Mouse (Mus musculus): ENCODE results near the gene Cd44. TPM values are rescaled to one million over a fixed set of nuclear protein-coding genes. Genes with fewer than 3 reads are reported as not detected.

The Cd44 gene
- polyA plus RNA-seq, 1 experiment from 2014 or later, result 2.2 TPM

- Histone ChIP-seq H3K36me3 (ENCODE audit: control insufficient read depth, insufficient read depth, low read length) (no peaks in the 10 kb centered on the region), H3K27me3 (ENCODE audit: control insufficient read depth, insufficient read depth, low read length) (no peaks in the 10 kb centered on the region), H3K9me3 (ENCODE audit: control insufficient read depth, low read length) (no peaks in the 10 kb centered on the region), H3K4me2 (ENCODE audit: low read depth) (no peak overlapping the region), H3K27ac (ENCODE audit: low read depth, low read length) (no peak overlapping the region), H3K4me1 (ENCODE audit: control insufficient read depth, insufficient read depth, low read length) (no peaks in the 10 kb centered on the region), H3K9ac (ENCODE audit: low read length) (no peak overlapping the region), H3K4me3 (ENCODE audit: low read depth, low read length) (no peak overlapping the region)
- DNase-seq (ENCODE audit: low spot score), result no peak
- 76% methylated on average over 4 of the region's 4 CpGs for WGBS
- ATAC-seq (ENCODE audit: insufficient read depth, low FRiP score, low TSS enrichment), result no peak
Measured at GRCm38 (mm10) chr2:102785696-102786095, 115.8 kb downstream of the Cd44 start.

- no peak overlapping the region for H3K4me2 ChIP-seq (ENCODE audit: low read depth)
- no peaks in the 10 kb centered on the region; the same call in 1 of the 2 replicates for H3K36me3 ChIP-seq (ENCODE audit: control insufficient read depth, insufficient read depth, low read length)
- H3K27ac ChIP-seq (ENCODE audit: low read depth, low read length), result no peak overlapping the region
- no peak overlapping the region for H3K4me3 ChIP-seq (ENCODE audit: low read depth, low read length)
- WGBS, result 86% methylated on average over 7 of the region's 7 CpGs
- DNase-seq (ENCODE audit: low spot score) (no peak), ATAC-seq (ENCODE audit: insufficient read depth, low FRiP score, low TSS enrichment) (no peak)
- no peak overlapping the region for H3K9ac ChIP-seq (ENCODE audit: low read length)
- H3K9me3 ChIP-seq (ENCODE audit: control insufficient read depth, low read length), result no peaks in the 10 kb centered on the region
- no peaks in the 10 kb centered on the region for H3K4me1 ChIP-seq (ENCODE audit: control insufficient read depth, insufficient read depth, low read length)
- no peaks in the 10 kb centered on the region for H3K27me3 ChIP-seq (ENCODE audit: control insufficient read depth, insufficient read depth, low read length)
Measured at GRCm38 (mm10) chr2:102782751-102783150, 118.7 kb downstream of the Cd44 start.

GRCm38 (mm10) chr2:102778208-102778607 is 123.3 kb downstream of the Cd44 start:
- H3K9ac ChIP-seq (ENCODE audit: low read length), result no peak overlapping the region
- ATAC-seq (ENCODE audit: insufficient read depth, low FRiP score, low TSS enrichment), result no peak
- no peaks in the 10 kb centered on the region for H3K4me1 ChIP-seq (ENCODE audit: control insufficient read depth, insufficient read depth, low read length)
- H3K4me3 ChIP-seq (ENCODE audit: low read depth, low read length), result no peak overlapping the region
- no peaks in the 10 kb centered on the region for H3K27me3 ChIP-seq (ENCODE audit: control insufficient read depth, insufficient read depth, low read length)
- H3K27ac ChIP-seq (ENCODE audit: low read depth, low read length), result no peak overlapping the region
- no peaks in the 10 kb centered on the region; the same call in 1 of the 2 replicates for H3K36me3 ChIP-seq (ENCODE audit: control insufficient read depth, insufficient read depth, low read length)
- DNase-seq (ENCODE audit: low spot score), result no peak
- WGBS, result 89% methylated on average over 3 of the region's 3 CpGs
- H3K4me2 ChIP-seq (ENCODE audit: low read depth), result no peak overlapping the region
- no peaks in the 10 kb centered on the region for H3K9me3 ChIP-seq (ENCODE audit: control insufficient read depth, low read length)

- no peak for DNase-seq (ENCODE audit: low spot score)
- ATAC-seq (ENCODE audit: insufficient read depth, low FRiP score, low TSS enrichment), result no peak
- Histone ChIP-seq H3K27ac (ENCODE audit: low read depth, low read length) (no peak overlapping the region), H3K4me1 (ENCODE audit: control insufficient read depth, insufficient read depth, low read length) (no peaks in the 10 kb centered on the region), H3K9ac (ENCODE audit: low read length) (no peak overlapping the region), H3K4me2 (ENCODE audit: low read depth) (no peak overlapping the region), H3K4me3 (ENCODE audit: low read depth, low read length) (no peak overlapping the region), H3K27me3 (ENCODE audit: control insufficient read depth, insufficient read depth, low read length) (no peaks in the 10 kb centered on the region), H3K9me3 (ENCODE audit: control insufficient read depth, low read length) (no peaks in the 10 kb centered on the region), H3K36me3 (ENCODE audit: control insufficient read depth, insufficient read depth, low read length) (no peaks in the 10 kb centered on the region; the same call in 1 of the 2 replicates)
- WGBS, result 69% methylated on average over 1 of the region's 1 CpGs
Measured at GRCm38 (mm10) chr2:102775561-102775960, 125.9 kb downstream of the Cd44 start.

GRCm38 (mm10) chr2:102774700-102775099 is 126.8 kb downstream of the Cd44 start:
- H3K27ac ChIP-seq (ENCODE audit: low read depth, low read length), result no peak overlapping the region
- no peaks in the 10 kb centered on the region for H3K4me1 ChIP-seq (ENCODE audit: control insufficient read depth, insufficient read depth, low read length)
- no peak overlapping the region for H3K4me3 ChIP-seq (ENCODE audit: low read depth, low read length)
- no peak for ATAC-seq (ENCODE audit: insufficient read depth, low FRiP score, low TSS enrichment)
- DNase-seq (ENCODE audit: low spot score), result no peak
- H3K9me3 ChIP-seq (ENCODE audit: control insufficient read depth, low read length), result no peaks in the 10 kb centered on the region
- H3K27me3 ChIP-seq (ENCODE audit: control insufficient read depth, insufficient read depth, low read length), result no peaks in the 10 kb centered on the region
- H3K9ac ChIP-seq (ENCODE audit: low read length), result no peak overlapping the region
- 85% methylated on average over 4 of the region's 4 CpGs for WGBS
- no peak overlapping the region for H3K4me2 ChIP-seq (ENCODE audit: low read depth)
- H3K36me3 ChIP-seq (ENCODE audit: control insufficient read depth, insufficient read depth, low read length), result no peaks in the 10 kb centered on the region; the same call in 1 of the 2 replicates

GRCm38 (mm10) chr2:102772276-102772675 is 129.2 kb downstream of the Cd44 start:
- DNase-seq (ENCODE audit: low spot score), result no peak
- no peak for ATAC-seq (ENCODE audit: insufficient read depth, low FRiP score, low TSS enrichment)

GRCm38 (mm10) chr2:102771304-102771703 is 130.2 kb downstream of the Cd44 start:
- no peak for ATAC-seq (ENCODE audit: insufficient read depth, low FRiP score, low TSS enrichment)
- Histone ChIP-seq H3K36me3 (ENCODE audit: control insufficient read depth, insufficient read depth, low read length) (no peaks in the 10 kb centered on the region), H3K9me3 (ENCODE audit: control insufficient read depth, low read length) (no peaks in the 10 kb centered on the region), H3K4me1 (ENCODE audit: control insufficient read depth, insufficient read depth, low read length) (no peaks in the 10 kb centered on the region), H3K9ac (ENCODE audit: low read length) (no peak overlapping the region), H3K4me3 (ENCODE audit: low read depth, low read length) (no peak overlapping the region), H3K27me3 (ENCODE audit: control insufficient read depth, insufficient read depth, low read length) (no peaks in the 10 kb centered on the region), H3K27ac (ENCODE audit: low read depth, low read length) (no peak overlapping the region), H3K4me2 (ENCODE audit: low read depth) (no peak overlapping the region)
- 91% methylated on average over 1 of the region's 1 CpGs for WGBS
- DNase-seq (ENCODE audit: low spot score), result no peak

More at GRCm38 (mm10) chr2:102772276-102772675, 129.2 kb downstream of the Cd44 start:
- Histone ChIP-seq H3K4me3 (ENCODE audit: low read depth, low read length) (no peak overlapping the region), H3K4me2 (ENCODE audit: low read depth) (no peak overlapping the region), H3K9ac (ENCODE audit: low read length) (no peak overlapping the region), H3K9me3 (ENCODE audit: control insufficient read depth, low read length) (no peaks in the 10 kb centered on the region), H3K27me3 (ENCODE audit: control insufficient read depth, insufficient read depth, low read length) (no peaks in the 10 kb centered on the region), H3K27ac (ENCODE audit: low read depth, low read length) (no peak overlapping the region), H3K4me1 (ENCODE audit: control insufficient read depth, insufficient read depth, low read length) (no peaks in the 10 kb centered on the region), H3K36me3 (ENCODE audit: control insufficient read depth, insufficient read depth, low read length) (no peaks in the 10 kb centered on the region)
- WGBS, result 97% methylated on average over 5 of the region's 5 CpGs

- Histone ChIP-seq H3K9ac (ENCODE audit: low read length) (no peak overlapping the region), H3K27ac (ENCODE audit: low read depth, low read length) (no peak overlapping the region), H3K27me3 (ENCODE audit: control insufficient read depth, insufficient read depth, low read length) (no peaks in the 10 kb centered on the region), H3K4me3 (ENCODE audit: low read depth, low read length) (no peak overlapping the region), H3K36me3 (ENCODE audit: control insufficient read depth, insufficient read depth, low read length) (no peaks in the 10 kb centered on the region), H3K4me2 (ENCODE audit: low read depth) (no peak overlapping the region), H3K9me3 (ENCODE audit: control insufficient read depth, low read length) (no peaks in the 10 kb centered on the region), H3K4me1 (ENCODE audit: control insufficient read depth, insufficient read depth, low read length) (no peaks in the 10 kb centered on the region)
- no peak for DNase-seq (ENCODE audit: low spot score)
- 77% methylated on average over 3 of the region's 3 CpGs for WGBS
- ATAC-seq (ENCODE audit: insufficient read depth, low FRiP score, low TSS enrichment), result no peak
Measured at GRCm38 (mm10) chr2:102768267-102768666, 133.2 kb downstream of the Cd44 start.

GRCm38 (mm10) chr2:102764602-102765374 is 136.7 kb downstream of the Cd44 start:
- Histone ChIP-seq H3K4me1 (ENCODE audit: control insufficient read depth, insufficient read depth, low read length) (no peaks in the 10 kb centered on the region), H3K4me2 (ENCODE audit: low read depth) (no peak overlapping the region), H3K27ac (ENCODE audit: low read depth, low read length) (no peak overlapping the region), H3K9me3 (ENCODE audit: control insufficient read depth, low read length) (no peaks in the 10 kb centered on the region), H3K27me3 (ENCODE audit: control insufficient read depth, insufficient read depth, low read length) (no peaks in the 10 kb centered on the region), H3K4me3 (ENCODE audit: low read depth, low read length) (no peak overlapping the region), H3K36me3 (ENCODE audit: control insufficient read depth, insufficient read depth, low read length) (no peaks in the 10 kb centered on the region), H3K9ac (ENCODE audit: low read length) (no peak overlapping the region)
- DNase-seq (ENCODE audit: low spot score), result no peak
- WGBS, result 83% methylated on average over 8 of the region's 8 CpGs
- no peak for ATAC-seq (ENCODE audit: insufficient read depth, low FRiP score, low TSS enrichment)
